Mouse (Mus musculus) intestine, postnatal 0 days (tissue): ENCODE results near the gene 3110040M04Rik. TPM values are rescaled to one million over a fixed set of nuclear protein-coding genes. Genes with fewer than 3 reads are reported as not detected.
"Not testable (repeated sequence)": the region's sequence is repeated elsewhere in the genome, so short reads cannot be mapped to it uniquely, and the experiment has no call there.

Experiments used
- ATAC-seq: fragments of 200-750 bp; cut with Nextera tagmentation; 2 replicates; pipeline ENCODE4 v1.8.0; 2017; ENCODE audit warnings: mild to moderate bottlenecking, moderate TSS enrichment, moderate library complexity
- H3K27ac ChIP-seq: fragments of 300-500 bp; sonication (generic); 2 replicates; pipeline ENCODE4 v1.5.1; 2014; ENCODE audit warnings: mild to moderate bottlenecking, low read depth, low read length, moderate library complexity
- H3K27me3 ChIP-seq: fragments of 300-500 bp; sonication (generic); replicated peaks from 2 replicates; pipeline ENCODE4 v1.6.1; 2014; ENCODE audit warnings: low read length, mixed read lengths; ENCODE audit not compliant: control insufficient read depth, insufficient read depth
- H3K36me3 ChIP-seq: fragments of 300-500 bp; sonication (generic); 2 replicates; pipeline ENCODE4 v1.6.1; 2014; ENCODE audit warnings: mild to moderate bottlenecking, moderate library complexity; ENCODE audit not compliant: control insufficient read depth, insufficient read depth
- H3K4me1 ChIP-seq: fragments of 300-500 bp; sonication (generic); replicated peaks from 2 replicates; pipeline ENCODE4 v1.6.1; 2014; ENCODE audit warnings: antibody characterized with exemption, low read length, mixed read lengths; ENCODE audit not compliant: control insufficient read depth, insufficient read depth
- H3K4me2 ChIP-seq: fragments of 300-500 bp; sonication (generic); replicated peaks from 2 replicates; pipeline ENCODE4 v1.6.1; 2014; ENCODE audit warnings: low read depth, mild to moderate bottlenecking, moderate library complexity
- H3K4me3 ChIP-seq: fragments of 300-500 bp; sonication (generic); 2 replicates; pipeline ENCODE4 v1.5.1; 2014; ENCODE audit warnings: low read depth, low read length
- H3K9ac ChIP-seq: fragments of 300-500 bp; sonication (generic); 2 replicates; pipeline ENCODE4 v1.6.1; 2014; ENCODE audit warnings: mild to moderate bottlenecking, low read depth, low read length
- H3K9me3 ChIP-seq: fragments of 300-500 bp; sonication (generic); 2 replicates; pipeline ENCODE4 v1.6.1; 2016; ENCODE audit warnings: mixed run types; ENCODE audit not compliant: control insufficient read depth
- CTCF ChIP-seq: sonication (generic); IDR thresholded peaks from 2 replicates; pipeline ENCODE4 v1.5.1; 2016; ENCODE audit warnings: low read depth, mild to moderate bottlenecking, control low read depth, antibody characterized with exemption, moderate library complexity
- WGBS: fragments of 180-500 bp; shearing (Covaris S2); extraction: QIAGEN DNeasy Blood & Tissue Kit; methylation state at CpG from one replicate; pipeline ENCODE4 v1.1.7; 2014; 5-methylcytosine and 5-hydroxymethylcytosine counted together
- polyA plus RNA-seq: library from polyadenylated mRNA; unstranded; fragments of >200 nt; fragmentation: Nextera tagmentation; extraction: Ambion mirVana; gene quantifications from 2 replicates; pipeline ENCODE4 v1.2.1, GENCODE M21; 2015

Gene 3110040M04Rik
- polyA plus RNA-seq, 1 experiment from 2014 or later, result not detected

DNA sequence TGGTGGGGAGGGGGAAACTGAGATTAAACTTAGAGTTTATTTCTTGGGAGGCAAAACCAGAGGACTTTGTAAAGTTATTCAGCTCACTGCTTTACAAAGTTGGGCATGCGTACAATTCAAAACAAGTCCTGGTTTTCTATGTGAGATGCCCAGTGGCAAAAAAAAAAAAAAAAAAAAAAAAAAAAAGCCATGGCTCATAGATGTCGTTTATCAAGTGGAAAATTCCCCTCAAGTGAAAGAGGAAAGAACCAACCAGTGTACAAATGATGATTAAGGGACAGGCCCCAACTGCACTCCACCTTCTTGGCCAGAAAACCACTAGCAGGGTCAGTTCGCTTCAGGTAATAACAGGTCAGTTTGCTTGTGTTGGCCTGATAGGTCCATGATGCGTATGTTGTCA, 15.5 kb upstream of the 3110040M04Rik start:
- WGBS, result 85% methylated on average over 4 of the region's 4 CpGs
- Histone ChIP-seq H3K36me3 (no peaks in the 10 kb centered on the region), H3K4me3 (no peak overlapping the region), H3K9ac (no peak overlapping the region), H3K4me1 (no peaks in the 10 kb centered on the region), H3K27ac (no peak overlapping the region), H3K9me3 (no peaks in the 10 kb centered on the region), H3K27me3 (no peaks in the 10 kb centered on the region), H3K4me2 (no peak overlapping the region)
- no peak for TF ChIP-seq CTCF
- ATAC-seq, result no peak; the same call in 1 of the 2 replicates

DNA sequence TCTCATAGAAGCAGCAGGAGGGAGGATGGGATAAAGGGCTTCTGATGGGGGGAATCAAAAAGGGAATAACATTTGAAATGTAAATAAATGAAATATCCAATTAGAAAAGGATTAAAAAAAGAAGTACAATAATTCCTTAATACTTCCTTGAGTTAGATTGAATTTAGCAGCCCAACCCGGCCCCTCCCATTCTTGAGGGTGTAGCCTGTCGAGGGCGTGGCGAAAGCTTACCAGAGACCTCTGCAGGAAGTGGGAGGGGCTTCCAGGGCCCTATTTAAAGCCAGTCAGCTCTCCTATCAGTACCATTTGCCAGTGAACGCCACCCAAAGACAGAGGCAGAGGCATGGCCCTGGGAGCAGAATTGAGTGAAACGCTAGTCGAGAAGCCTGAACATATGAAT, 11.8 kb upstream of the 3110040M04Rik start, which contains the start of gene Gm8947:
Gene Gm8947, plus strand, starts transcription at position 302 of the 400 bp plus-strand sequence.
- H3K27ac ChIP-seq, ATAC-seq, H3K36me3 ChIP-seq, H3K4me1 ChIP-seq, H3K4me3 ChIP-seq, H3K9ac ChIP-seq, H3K27me3 ChIP-seq, H3K9me3 ChIP-seq, H3K4me2 ChIP-seq: not testable (repeated sequence)
- WGBS, result no CpG with 5 or more reads among the region's 7 CpGs

DNA sequence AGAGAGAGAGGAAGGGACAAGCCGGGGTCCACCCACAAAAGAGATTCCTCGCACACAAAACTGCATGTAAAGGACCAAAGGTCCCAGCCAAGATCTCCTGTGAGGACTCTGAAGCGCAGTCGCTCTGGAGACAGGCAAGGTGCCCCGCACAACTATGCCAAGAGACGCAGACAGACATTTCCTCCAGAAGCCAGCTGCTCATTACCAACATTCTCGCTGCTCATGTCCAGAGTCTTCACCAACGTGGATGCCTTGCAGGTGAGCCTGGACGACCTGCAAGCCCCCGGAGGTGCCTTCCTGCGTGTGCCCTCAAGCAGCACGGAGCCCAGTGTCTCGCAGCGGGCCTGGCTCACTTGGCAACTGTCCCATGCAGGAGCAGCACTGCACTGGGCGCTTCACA, 11.2 kb upstream of the 3110040M04Rik start:
- not testable (repeated sequence) for H3K36me3 ChIP-seq, H3K27ac ChIP-seq, H3K4me2 ChIP-seq, H3K4me1 ChIP-seq, H3K9me3 ChIP-seq, H3K4me3 ChIP-seq, ATAC-seq, H3K9ac ChIP-seq, H3K27me3 ChIP-seq
- WGBS, result 95% methylated on average over 14 of the region's 15 CpGs

DNA sequence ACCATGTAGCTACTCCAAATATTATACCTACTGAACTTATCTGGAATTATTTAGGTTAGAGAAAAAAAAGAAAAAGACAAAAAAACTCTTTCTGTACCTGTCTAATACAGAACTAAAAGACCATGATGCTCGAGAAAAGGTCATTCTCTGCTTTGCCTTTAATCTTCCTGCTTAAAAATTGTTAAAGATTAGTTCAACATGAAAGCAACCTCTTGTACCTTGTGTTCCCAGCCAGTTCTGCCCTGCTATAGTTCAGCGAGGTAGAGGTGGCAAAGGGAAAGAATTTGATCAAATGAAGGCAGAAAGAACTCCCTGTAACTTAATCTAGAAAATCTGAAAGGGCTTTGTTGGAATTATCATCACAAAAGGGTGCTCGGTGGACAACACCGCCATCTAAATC, 7.9 kb upstream of the 3110040M04Rik start:
- H3K4me3 ChIP-seq, H3K27ac ChIP-seq, H3K27me3 ChIP-seq, H3K4me2 ChIP-seq, ATAC-seq, H3K36me3 ChIP-seq, H3K9ac ChIP-seq, H3K9me3 ChIP-seq, H3K4me1 ChIP-seq: not testable (repeated sequence)
- WGBS, result 72% methylated on average over 4 of the region's 4 CpGs

DNA sequence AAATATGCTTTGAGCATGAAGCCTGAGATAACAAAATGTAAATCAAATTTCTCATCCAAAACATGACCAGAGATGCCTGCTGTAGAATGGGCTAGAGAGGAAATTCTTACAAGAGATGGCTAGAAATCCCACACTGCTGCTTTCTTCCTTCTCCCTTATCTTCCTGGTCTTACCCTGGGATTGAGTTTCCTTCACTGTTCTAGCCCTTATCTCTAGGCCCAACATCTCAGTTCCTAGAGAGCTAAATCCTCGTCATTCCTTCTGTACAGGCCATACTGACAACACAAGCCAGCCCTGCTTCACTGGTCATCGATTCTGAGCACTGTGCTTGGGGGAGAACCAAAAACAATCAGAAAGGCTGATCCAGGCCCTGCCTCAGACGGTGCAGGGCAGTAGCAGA, 7.2 kb upstream of the 3110040M04Rik start:
- H3K4me2 ChIP-seq, H3K4me3 ChIP-seq, H3K36me3 ChIP-seq, H3K27ac ChIP-seq, H3K9me3 ChIP-seq, H3K27me3 ChIP-seq, H3K9ac ChIP-seq, H3K4me1 ChIP-seq, ATAC-seq: not testable (repeated sequence)
- WGBS, result 80% methylated on average over 3 of the region's 3 CpGs

DNA sequence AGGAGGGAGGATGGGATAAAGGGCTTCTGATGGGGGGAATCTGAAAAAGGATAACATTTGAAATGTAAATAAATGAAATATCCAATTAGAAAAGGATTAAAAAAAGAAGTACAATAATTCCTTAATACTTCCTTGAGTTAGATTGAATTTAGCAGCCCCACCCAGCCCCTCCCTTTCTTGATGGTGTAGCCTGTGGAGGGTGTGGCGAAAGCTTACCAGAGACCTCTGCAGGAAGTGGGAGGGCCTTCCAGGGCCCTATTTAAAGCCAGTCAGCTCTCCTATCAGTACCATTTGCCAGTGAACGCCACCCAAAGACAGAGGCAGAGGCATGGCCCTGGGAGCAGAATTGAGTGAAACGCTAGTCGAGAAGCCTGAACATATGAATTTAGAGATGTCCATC, 5.8 kb upstream of the 3110040M04Rik start, which contains the start of gene Gm47995:
Gene Gm47995, plus strand, starts transcription at position 329 of the 400 bp plus-strand sequence.
- H3K9me3 ChIP-seq, H3K4me1 ChIP-seq: not testable (repeated sequence)

DNA sequence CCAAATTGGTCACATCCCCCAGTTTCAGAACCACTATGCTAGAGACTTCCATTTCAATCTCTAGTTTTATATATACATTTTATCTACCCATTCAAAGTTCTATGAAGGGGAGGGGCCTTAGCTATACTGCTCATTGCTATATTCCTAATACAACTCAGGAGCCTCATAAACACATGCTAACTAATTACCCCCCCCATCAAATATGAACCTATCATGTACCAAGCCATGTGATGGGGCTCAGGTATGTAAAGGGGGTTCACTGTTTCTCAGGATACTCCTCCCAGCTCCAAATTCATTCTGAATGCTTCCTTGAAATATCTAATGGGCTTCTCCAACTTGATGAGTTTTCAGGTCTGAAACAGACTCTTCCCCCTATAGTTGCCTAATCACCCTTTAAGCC, 3.3 kb upstream of the 3110040M04Rik start:
- not testable (repeated sequence) for H3K4me1 ChIP-seq

More for the DNA sequence above, 5.8 kb upstream of the 3110040M04Rik start, which contains the start of gene Gm47995:
- not testable (repeated sequence) for ATAC-seq, H3K36me3 ChIP-seq, H3K27ac ChIP-seq, H3K27me3 ChIP-seq, H3K4me2 ChIP-seq, H3K4me3 ChIP-seq, H3K9ac ChIP-seq
- WGBS, result 67% methylated on average over 1 of the region's 4 CpGs

DNA sequence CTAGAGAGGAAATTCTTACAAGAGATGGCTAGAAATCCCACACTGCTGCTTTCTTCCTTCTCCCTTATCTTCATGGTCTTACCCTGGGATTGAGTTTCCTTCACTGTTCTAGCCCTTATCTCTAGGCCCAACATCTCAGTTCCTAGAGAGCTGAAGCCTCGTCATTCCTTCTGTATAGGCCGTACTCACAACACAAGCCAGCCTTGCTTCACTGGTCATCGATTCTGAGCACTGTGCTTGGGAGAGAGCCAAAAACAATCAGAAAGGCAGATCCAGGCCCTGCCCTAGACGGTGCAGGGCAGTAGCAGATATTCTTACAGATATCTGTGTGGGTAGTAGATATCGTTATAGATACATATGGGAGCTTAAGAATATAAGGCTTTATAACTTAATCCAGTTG, 1.1 kb upstream of the 3110040M04Rik start:
- WGBS, result 67% methylated on average over 3 of the region's 5 CpGs
- not testable (repeated sequence) for H3K9ac ChIP-seq, ATAC-seq, H3K4me3 ChIP-seq, H3K27me3 ChIP-seq, H3K4me1 ChIP-seq, H3K27ac ChIP-seq, H3K9me3 ChIP-seq, H3K4me2 ChIP-seq, H3K36me3 ChIP-seq

More for the DNA sequence above, 3.3 kb upstream of the 3110040M04Rik start:
- not testable (repeated sequence) for H3K9ac ChIP-seq, H3K4me3 ChIP-seq, H3K36me3 ChIP-seq, ATAC-seq, H3K4me2 ChIP-seq, H3K9me3 ChIP-seq, H3K27ac ChIP-seq, H3K27me3 ChIP-seq

DNA sequence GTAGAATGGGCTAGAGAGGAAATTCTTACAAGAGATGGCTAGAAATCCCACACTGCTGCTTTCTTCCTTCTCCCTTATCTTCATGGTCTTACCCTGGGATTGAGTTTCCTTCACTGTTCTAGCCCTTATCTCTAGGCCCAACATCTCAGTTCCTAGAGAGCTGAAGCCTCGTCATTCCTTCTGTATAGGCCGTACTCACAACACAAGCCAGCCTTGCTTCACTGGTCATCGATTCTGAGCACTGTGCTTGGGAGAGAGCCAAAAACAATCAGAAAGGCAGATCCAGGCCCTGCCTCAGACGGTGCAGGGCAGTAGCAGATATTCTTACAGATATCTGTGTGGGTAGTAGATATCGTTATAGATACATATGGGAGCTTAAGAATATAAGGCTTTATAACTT, 4.6 kb downstream of the 3110040M04Rik start:
- H3K36me3 ChIP-seq, result not testable (repeated sequence)

DNA sequence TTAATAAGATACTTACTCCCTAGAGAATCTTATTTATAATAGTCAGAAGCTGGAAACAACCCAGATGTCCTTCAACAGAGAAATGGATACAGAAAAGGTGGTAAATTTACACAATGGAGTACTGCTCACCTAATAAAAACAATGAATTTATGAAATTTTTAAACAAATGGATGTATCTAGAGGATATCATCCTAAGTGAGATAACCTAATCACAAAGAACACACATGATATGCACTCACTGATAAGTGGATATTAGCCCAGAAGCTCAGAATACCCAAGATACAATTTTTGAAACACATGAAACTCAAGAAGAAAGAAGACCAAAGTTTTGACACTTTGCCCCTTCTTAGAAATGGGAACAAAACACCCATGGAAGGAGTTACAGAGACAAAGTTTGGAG, 5.0 kb downstream of the 3110040M04Rik start:
- ATAC-seq, H3K9me3 ChIP-seq, H3K4me1 ChIP-seq, H3K4me2 ChIP-seq, H3K4me3 ChIP-seq, H3K27me3 ChIP-seq, H3K36me3 ChIP-seq, H3K27ac ChIP-seq, H3K9ac ChIP-seq: not testable (repeated sequence)

More for the DNA sequence above, 4.6 kb downstream of the 3110040M04Rik start:
- not testable (repeated sequence) for H3K27ac ChIP-seq, ATAC-seq, H3K27me3 ChIP-seq, H3K9ac ChIP-seq, H3K9me3 ChIP-seq, H3K4me3 ChIP-seq, H3K4me1 ChIP-seq, H3K4me2 ChIP-seq
- WGBS, result 83% methylated on average over 3 of the region's 5 CpGs
